Mouse (Mus musculus): ENCODE measurements around the gene Fam69a.

GRCm38 (mm10) chr5:107873330-107873729 lies 113.6 kb downstream of the Fam69a start:
- TF ChIP-seq CTCF (IDR thresholded peaks at IDR 0.05; ENCODE audit: extremely low read depth, insufficient read length, insufficient replicate concordance, low read depth, low read length) (no peak), POLR2A (IDR thresholded peaks at IDR 0.05; ENCODE audit: low read depth, low read length) (no peak)

All from small intestine, adult 2 months (tissue).